Mouse (Mus musculus) liver, adult 2 months (tissue): ENCODE data around the gene Brd2.

ENCODE experiments used
- CTCF ChIP-seq: fragments of 200-500 bp; IDR thresholded peaks from 2 replicates; pipeline ENCODE4 v1.5.1; 2011; ENCODE audit warnings: low read depth, low read length, control low read depth
- POLR2A ChIP-seq: fragments of 200-500 bp; IDR thresholded peaks from 2 replicates; pipeline ENCODE4 v1.6.1; 2011; ENCODE audit warnings: low read length, control low read depth; ENCODE audit not compliant: insufficient read depth; ENCODE audit errors: extremely low read depth

DNA sequence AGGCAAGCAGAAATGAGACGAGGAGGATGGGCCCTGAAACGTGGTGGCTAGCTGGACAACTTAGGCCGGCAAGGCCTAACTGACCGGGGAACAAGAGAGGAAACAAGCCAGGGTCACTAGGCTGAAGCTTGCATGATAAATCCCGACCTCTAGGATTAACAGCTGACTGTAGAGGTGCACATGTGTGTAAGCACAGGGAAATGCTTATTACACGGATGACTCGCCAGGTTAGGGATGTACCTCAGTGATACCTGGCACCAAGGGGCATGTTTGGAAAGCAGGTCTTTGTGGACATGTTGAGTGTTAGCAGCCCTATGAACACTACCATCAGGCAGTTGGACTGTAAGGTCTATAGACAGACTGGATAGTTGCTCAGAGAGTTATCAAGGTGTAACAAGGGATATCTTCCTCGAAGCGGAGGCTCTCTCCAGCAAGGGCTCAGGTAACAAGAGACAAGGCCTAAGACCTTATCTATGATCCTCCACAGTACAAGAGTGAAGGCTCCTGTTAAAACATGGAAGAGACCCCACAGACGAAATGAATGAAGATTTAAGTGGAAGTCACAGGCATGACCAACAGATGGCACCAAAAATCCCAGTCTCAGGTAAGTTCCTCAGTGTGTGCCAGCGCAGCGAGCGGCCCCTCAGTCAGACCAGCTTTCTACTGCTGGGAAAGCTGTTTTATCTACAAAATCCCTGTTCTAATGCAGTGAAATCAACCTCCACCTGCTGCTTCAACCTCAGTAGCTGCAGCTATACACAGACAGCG lies 13.2 kb downstream of the Brd2 start:
- peak; percentile 27; the same call in 1 of the 2 replicates for TF ChIP-seq CTCF
- TF ChIP-seq POLR2A: no peak
